Mouse (Mus musculus): ENCODE measurements around the gene Acot13. TPM values are rescaled to one million over a fixed set of nuclear protein-coding genes. Genes with fewer than 3 reads are reported as not detected.

Gene Acot13
- polyA plus RNA-seq, 1 experiment = 50.2 TPM

GRCm38 (mm10) chr13:24802131-24802691 lies 29.1 kb downstream of the Acot13 start:
- no peak for TF ChIP-seq GATA1 (IDR thresholded peaks at IDR 0.05; ENCODE audit: low read length)

GRCm38 (mm10) chr13:24801308-24801921 lies 29.9 kb downstream of the Acot13 start, which contains the start of gene BC005537:
Gene BC005537, plus strand, starts transcription at chr13:24801657.
- TF ChIP-seq GATA1 (IDR thresholded peaks at IDR 0.05; ENCODE audit: low read length) = no peak

GRCm38 (mm10) chr13:24800674-24801307 lies 30.5 kb downstream of the Acot13 start:
- no peak for TF ChIP-seq GATA1 (IDR thresholded peaks at IDR 0.05; ENCODE audit: low read length)

GRCm38 (mm10) chr13:24799925-24800673 lies 31.2 kb downstream of the Acot13 start:
- no peak for TF ChIP-seq GATA1 (IDR thresholded peaks at IDR 0.05; ENCODE audit: low read length)

GRCm38 (mm10) chr13:24799378-24799777 lies 32.0 kb downstream of the Acot13 start:
- no peak for TF ChIP-seq GATA1 (IDR thresholded peaks at IDR 0.05; ENCODE audit: low read length)

- no peak for TF ChIP-seq GATA1 (IDR thresholded peaks at IDR 0.05; ENCODE audit: low read length)
These were observed 32.7 kb downstream of the Acot13 start for GRCm38 (mm10) chr13:24798686-24799085.

GRCm38 (mm10) chr13:24792411-24793045 lies 38.8 kb downstream of the Acot13 start:
- TF ChIP-seq GATA1 (IDR thresholded peaks at IDR 0.05; ENCODE audit: low read length) = no peak

GRCm38 (mm10) chr13:24791349-24791748 lies 40.0 kb downstream of the Acot13 start:
- no peak for TF ChIP-seq GATA1 (IDR thresholded peaks at IDR 0.05; ENCODE audit: low read length)

- no peak for TF ChIP-seq GATA1 (IDR thresholded peaks at IDR 0.05; ENCODE audit: low read length)
These were observed 43.9 kb downstream of the Acot13 start for GRCm38 (mm10) chr13:24787477-24787876.

GRCm38 (mm10) chr13:24786014-24786490 lies 45.3 kb downstream of the Acot13 start:
- no peak for TF ChIP-seq GATA1 (IDR thresholded peaks at IDR 0.05; ENCODE audit: low read length)

- TF ChIP-seq GATA1 (IDR thresholded peaks at IDR 0.05; ENCODE audit: low read length) = no peak
These were observed 49.4 kb downstream of the Acot13 start for GRCm38 (mm10) chr13:24781916-24782315.

- no peak for TF ChIP-seq GATA1 (IDR thresholded peaks at IDR 0.05; ENCODE audit: low read length)
These were observed 52.5 kb downstream of the Acot13 start for GRCm38 (mm10) chr13:24778706-24779380.

GRCm38 (mm10) chr13:24778026-24778425 lies 53.3 kb downstream of the Acot13 start:
- no peak for TF ChIP-seq GATA1 (IDR thresholded peaks at IDR 0.05; ENCODE audit: low read length)

- no peak for TF ChIP-seq GATA1 (IDR thresholded peaks at IDR 0.05; ENCODE audit: low read length)
These were observed 55.0 kb downstream of the Acot13 start for GRCm38 (mm10) chr13:24776146-24776844.

Other genes starting within 250 kb of the Acot13 start
- gene Ripor2, start 249.4 kb downstream of the Acot13 start, polyA plus RNA-seq (2012) = not detected in 2 replicates
- gene Armh2, start 90.3 kb downstream of the Acot13 start, polyA plus RNA-seq (2012) = not detected in 2 replicates
- 4.0 and 9.1 TPM in 2 replicates for gene Gmnn, start 69.6 kb downstream of the Acot13 start, polyA plus RNA-seq (2012)
- gene BC005537, start 29.9 kb downstream of the Acot13 start, polyA plus RNA-seq (2012) = 61.9 and 79.6 TPM in 2 replicates
- 49.8 and 53.5 TPM in 2 replicates for gene Tdp2, start 139 bp upstream of the Acot13 start, polyA plus RNA-seq (2012)
- not detected in 2 replicates for gene D130043K22Rik, start 13.6 kb upstream of the Acot13 start, polyA plus RNA-seq (2012)
- gene Aldh5a1, start 106.1 kb upstream of the Acot13 start, polyA plus RNA-seq (2012) = not detected in 2 replicates
- not detected in 2 replicates for gene Gpld1, start 111.6 kb upstream of the Acot13 start, polyA plus RNA-seq (2012)
- 6.4 and 8.6 TPM in 2 replicates for gene Mrs2, start 188.8 kb upstream of the Acot13 start, polyA plus RNA-seq (2012)
- gene Dcdc2a, start 224.5 kb upstream of the Acot13 start, polyA plus RNA-seq (2012) = not detected in 2 replicates